Mouse (Mus musculus): ENCODE data around the gene Fcho1. TPM values are rescaled to one million over a fixed set of nuclear protein-coding genes. Genes with fewer than 3 reads are reported as not detected.
A peak's percentile ranks its signal among the peaks of the same experiment; 100 is the strongest.

The Fcho1 gene
- total and polyA plus RNA-seq, 3 experiments: 1.8 to 8.2 (median 2.7) TPM

DNA sequence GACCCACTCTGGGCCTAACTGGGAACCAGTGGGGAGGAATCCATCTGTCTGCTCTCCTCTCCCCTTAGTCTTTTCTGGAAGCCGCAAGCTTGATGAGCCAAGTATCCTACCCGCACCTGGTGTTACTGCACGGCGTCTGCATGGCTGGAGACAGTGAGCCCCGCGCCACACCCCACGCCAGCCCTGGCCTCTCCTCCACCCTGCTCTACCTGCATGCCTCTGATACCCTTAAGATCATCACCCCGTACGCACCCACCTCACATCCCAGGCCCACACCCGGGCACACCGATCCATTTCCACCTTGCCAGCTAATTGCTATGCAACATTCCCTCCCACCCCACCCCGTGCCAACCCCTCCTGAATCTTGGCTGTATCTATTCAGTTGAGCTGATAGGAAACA is 42.7 kb downstream of the Fcho1 start:
- DNase-seq: no peak

DNA sequence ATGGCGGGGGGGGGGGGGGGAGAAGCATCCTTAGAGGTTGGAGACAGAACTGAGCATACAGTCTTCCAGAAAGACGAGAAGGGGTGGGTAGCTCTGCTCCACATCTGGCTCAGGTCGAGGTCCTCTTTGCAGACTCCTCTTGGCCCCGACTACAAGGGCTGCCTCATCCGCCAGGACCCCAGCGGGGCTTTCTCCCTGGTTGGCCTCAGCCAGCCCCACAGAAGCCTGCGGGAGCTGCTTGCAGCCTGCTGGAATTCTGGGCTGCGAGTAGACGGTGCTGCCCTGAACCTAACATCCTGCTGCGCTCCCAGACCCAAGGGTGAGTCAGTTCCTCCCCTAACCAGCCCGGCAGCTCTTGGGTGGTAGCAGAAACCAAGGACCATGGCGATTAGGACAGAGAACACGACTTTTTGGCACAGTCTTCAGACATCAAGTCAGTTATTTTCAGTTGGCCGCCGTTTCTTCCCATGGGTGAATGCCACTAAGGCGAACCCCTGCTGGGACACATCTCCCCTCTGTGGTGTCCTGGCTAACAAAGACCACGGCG is 44.1 kb downstream of the Fcho1 start:
- no peak for DNase-seq

DNA sequence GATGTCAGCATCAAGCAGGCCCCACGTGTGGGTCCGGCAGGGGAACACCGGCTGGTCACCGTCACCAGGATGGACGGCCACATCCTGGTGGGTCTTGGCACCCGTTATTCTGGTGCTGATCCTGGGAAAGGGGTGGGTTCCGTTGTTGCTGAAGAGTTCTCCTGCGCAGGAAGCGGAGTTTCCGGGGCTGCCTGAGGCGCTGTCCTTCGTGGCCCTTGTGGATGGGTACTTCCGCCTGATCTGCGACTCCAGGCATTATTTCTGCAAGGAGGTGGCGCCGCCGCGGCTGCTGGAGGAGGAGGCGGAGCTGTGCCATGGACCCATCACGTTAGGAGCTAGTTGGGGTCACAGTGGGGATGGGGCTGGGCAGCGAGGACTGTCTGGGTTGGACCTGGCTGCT is 45.0 kb downstream of the Fcho1 start:
- peak; percentile 42 for DNase-seq

DNA sequence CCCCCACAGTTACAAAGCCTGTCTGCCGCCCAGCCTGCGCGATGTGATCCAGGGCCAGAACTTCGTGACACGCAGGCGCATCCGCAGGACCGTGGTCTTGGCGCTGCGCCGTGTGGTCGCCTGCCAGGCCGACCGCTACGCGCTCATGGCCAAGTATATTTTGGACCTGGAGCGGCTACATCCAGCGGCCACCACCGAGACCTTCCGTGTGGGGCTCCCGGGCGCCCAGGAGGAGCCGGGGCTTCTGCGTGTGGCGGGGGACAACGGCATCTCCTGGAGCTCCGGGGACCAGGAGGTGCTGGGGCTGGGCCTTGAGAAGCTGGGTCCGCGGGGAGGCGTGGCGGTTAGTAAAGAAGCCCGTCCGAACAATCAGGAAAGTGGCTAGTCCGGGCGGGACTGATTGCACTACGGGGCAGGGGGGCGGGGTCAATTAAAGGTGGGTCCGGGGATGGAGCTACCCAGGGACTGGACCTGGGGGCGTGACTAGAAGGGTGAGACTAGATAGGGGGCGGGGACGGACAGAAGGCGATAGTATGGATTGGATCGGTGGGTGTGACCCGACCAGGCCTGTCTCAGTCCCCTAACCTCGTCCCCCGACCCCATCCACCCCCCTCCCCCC is 45.9 kb downstream of the Fcho1 start:
- peak; percentile 49 for DNase-seq

- no peak for DNase-seq
Observed at GRCm38 (mm10) chr8:71679116-71679515, 46.4 kb downstream of the Fcho1 start.

DNA sequence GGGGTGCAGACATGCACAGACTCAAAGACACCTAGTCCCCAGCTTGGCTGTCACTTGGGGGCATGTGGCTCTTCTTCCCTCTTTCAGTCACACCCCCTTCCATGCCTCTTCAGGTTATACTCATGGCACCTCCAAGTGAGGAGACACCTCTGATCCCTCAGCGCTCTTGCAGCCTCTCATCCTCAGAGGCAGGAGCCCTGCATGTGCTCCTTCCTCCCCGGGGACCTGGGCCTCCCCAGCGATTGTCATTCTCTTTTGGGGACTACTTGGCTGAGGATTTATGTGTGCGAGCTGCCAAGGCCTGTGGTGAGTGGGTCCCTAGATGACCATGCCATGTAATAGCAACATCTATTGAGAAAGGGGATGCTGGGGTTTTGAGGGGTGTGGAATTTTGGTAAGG is 47.3 kb downstream of the Fcho1 start:
- DNase-seq: no peak

DNA sequence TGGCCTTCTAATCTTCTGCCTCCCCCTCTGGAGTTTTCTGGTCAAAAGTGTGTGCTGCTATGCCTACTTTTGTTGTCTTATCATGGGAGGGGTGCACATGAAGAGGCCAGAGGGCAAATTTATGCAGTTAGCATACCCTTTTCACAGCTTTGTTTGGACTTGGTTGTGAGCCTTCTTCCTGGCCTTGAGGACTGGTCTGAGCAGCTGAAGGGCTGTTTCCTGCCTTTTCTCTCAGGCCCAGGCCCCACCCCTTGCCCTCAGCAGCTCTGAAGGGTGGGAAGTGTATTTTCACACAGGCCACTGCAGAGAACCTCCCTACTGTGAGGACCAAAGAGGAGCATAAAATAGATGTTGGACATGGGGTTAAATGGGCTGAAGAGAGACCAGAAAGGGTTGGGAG is 48.0 kb downstream of the Fcho1 start:
- DNase-seq: peak; percentile 52

GRCm38 (mm10) chr8:71676803-71677202 is 48.7 kb downstream of the Fcho1 start:
- no peak for DNase-seq

- DNase-seq: peak; percentile 79
Observed at GRCm38 (mm10) chr8:71676020-71676741, 49.3 kb downstream of the Fcho1 start, which contains the start of gene Jak3. TSS of gene Jak3 (plus strand) at chr8:71676296.

DNA sequence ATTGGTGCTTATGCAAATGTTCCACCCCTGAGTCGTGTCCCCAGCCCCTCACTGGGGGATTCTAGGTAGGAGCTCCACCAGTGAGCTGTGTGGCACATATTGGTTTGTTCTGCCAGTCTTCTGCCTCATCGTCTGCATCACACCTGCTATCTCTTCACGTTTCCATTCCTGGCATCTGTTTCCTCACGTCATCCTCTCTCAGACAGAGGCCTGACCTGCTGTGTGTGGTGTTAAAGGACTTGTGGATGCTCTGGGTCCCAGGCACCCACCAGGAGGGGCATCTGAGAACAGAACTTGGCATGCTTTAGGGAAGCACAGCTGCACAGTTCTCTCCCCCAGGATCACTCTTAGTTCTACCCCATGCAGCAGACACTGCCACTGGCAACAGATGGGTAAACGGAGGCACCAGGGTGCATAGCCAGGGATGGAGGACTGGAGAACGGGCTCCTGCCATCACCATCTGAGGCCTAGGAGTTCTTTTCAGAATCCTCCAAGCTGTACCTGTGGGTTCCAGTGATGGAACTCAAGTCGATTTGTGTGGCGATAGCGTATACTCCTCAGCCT is 50.0 kb downstream of the Fcho1 start:
- no peak for DNase-seq

- no peak for DNase-seq
Observed at GRCm38 (mm10) chr8:71674071-71674470, 51.4 kb downstream of the Fcho1 start.

- DNase-seq: no peak
Observed at GRCm38 (mm10) chr8:71672168-71672735, 53.3 kb downstream of the Fcho1 start.

- DNase-seq: peak; percentile 92
Observed at GRCm38 (mm10) chr8:71671549-71671965, 54.0 kb downstream of the Fcho1 start, which contains the start of gene Unc13a. TSS of gene Unc13a (minus strand) at chr8:71671757.

DNA sequence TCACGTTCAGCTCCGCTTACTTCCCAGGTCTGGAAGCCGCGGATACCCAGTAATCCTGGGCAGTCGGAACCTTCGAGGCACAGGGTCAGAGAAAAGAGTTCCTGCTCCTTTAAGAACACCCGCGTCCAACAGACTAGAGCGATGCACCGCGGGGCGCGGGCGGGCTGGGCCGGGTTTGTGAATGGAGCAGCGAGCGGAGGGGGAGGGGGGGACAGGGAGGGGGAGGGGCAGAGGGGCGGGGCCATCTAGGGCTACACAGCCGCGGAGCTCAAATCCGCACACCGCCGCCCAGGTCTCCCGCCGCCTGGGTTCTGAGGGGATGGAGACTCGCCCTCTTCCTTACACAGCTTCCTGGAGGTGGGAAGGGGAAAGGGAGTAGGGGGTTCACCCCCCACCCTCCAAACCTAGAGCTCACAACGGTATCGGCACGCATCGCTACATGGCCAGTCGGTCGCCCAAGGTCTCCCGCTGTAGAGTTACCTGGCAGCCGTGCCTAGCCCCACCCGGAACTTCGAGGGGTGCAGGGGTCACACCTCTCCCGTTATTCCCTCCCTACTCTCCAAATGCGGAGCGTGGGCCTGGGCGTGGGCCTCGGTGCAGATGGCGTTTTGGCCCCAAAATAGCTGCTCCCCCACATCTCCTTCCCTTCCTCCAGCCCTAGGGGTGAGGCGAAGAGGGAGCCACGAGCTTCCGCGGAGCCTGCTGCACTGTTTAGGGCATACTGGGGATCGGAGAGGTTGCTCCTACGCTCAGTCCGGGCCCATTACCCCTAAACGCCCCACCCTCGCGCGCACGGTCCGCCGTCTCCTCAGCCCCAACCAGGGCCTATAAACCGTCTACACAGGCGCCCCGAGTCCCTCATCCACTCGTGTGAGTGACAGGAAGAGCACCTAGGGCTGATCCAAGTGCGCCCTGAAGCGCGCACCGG is 54.6 kb downstream of the Fcho1 start:
- DNase-seq: no peak

DNA sequence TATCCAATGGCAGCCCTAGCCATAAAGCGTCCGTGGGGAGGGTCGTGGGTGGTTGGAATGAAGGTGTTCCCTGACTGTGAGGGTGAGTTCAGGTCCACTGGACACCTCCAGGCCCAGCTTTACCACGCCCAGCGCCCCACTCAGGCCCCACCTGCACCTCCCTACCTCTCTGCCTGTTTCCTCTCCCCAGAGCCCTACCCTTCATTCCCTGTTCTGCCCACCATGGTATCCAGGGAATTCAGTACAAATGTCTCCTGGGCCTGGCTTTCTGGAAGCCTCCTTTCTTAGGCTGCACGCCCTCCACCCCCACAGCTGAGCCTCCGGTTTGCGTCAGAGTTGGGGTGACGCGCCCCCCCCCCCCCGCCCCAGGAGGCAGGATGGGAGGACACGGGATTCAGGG is 55.3 kb downstream of the Fcho1 start:
- no peak for DNase-seq

DNA sequence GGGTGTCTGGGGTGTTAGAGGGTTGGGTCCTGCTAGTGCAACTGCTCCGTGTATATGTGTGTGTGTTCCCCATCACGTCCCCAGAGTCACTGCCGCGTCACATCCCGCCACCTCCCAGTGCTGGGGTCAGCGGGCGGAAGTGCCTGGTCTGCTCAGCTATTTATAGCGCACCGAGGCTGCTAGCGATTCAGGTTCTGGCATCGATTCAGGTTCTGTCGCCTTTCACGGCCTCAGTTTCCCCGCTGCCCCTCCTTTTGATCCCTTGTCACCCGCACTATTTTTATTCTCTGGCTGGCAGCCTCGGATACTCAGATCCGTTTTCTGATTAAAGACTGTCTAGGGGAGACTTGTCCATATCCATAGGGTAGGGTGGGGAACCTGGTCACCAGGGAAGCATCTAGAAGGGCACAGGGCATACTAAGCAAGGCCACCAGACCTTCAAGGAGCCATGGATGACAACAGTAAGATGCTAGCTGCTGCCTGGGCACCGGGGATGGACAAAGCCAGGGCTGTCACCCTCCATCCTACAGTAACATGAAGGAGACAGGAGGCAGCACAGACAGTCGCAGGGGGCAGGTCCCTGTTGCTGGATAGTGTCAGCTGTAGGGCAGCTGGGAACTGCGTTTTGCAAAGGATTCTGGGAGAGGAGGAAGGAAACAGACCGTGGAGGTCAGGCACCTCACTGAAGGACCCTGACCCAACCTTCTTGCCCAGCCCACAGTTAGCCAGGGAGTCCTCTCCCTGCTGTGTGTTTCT is 57.1 kb downstream of the Fcho1 start:
- peak; percentile 44 for DNase-seq

DNA sequence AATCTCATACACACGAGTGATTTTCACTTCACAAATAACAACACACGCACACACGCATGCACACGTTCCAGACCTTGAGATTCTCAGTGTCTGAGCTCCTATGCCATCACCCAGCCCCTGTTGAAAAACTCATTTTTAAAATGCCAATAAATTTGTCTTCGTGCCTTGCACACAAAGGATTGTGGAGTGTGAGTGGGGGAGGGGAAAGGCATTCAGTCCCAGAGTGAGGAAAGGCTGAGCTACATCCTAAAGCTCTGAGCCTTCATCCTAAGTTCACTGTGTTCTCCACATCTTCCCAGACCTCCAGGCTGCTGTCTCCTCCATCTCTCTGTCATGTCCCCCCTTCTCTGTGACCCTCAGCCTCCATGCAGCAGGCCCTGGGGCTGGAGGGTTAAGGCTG is 58.3 kb downstream of the Fcho1 start:
- no peak for DNase-seq

GRCm38 (mm10) chr8:71666855-71667254 is 58.7 kb downstream of the Fcho1 start:
- DNase-seq: no peak

DNA sequence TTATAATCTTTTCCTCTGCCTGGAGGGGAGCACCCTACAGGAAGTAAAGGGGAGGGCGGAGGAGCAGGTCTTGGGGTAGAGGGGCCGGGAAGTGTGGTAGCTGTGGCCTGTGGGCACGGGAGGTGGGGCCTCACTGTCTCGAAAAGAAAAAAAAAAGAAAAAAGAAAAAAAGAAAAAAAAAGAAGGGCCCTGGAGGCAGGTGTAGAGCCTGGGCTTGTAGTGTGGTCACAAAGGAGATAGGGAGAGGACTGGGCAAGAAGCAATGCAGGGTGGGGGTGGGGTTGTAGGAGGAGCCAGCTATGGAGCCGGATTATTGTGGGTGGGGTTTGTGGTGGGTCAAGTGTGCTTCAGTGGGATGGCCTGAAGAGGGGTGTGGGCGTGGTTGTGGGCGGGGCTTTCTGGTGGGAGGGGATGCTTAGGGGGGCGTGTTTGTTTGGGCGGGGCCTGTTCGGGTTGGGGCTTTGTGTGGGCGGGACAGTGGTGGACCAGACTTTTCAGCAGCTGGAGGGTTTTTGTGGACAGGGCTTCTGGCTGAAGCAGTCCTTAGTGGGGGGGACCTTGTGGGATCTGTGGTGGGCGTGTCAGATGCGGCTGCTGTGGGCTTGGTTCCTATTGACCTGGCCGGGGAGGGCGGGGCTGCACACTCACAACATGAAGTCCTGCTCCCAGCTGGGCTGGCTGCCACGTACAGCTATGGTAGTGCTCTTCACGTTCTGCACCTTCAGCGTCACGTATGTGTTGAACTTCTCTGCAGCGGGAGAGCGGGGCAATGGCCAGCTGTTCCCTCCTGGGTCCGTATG is 60.0 kb downstream of the Fcho1 start:
- peak; percentile 51 for DNase-seq

Data from adrenal gland, adult 2 months (tissue).